28 mouse cellular contexts compared by ENCODE assay signal in the genomic region with DNA sequence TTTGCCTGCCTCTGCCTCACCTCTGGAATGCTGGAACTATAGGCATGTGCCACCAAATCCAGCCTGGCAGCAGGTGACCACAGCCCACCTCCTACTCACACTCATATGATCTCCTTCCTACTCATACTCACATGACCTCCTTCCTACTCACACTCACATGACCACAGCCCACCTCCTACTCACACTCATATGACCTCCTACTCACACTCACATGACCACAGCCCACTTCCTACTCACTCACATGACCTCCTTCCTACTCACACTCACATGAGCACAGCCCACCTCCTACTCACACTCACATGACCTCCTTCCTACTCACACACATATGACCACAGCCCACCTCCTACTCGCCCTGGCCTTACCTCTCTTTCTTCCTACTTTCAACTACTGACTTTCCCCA. TPM values are rescaled to one million over a fixed set of nuclear protein-coding genes. Genes with fewer than 3 reads are reported as not detected.
DNase-seq lines count a peak whose midpoint lies in the region; ATAC-seq and TF ChIP-seq lines count a peak whose summit lies in the region.
"Had no signal": no experiment of that assay in that cellular context is flagged by ENCODE, and none has a peak within 500 bp of the region (broad histone marks: within the 10 kb centered on the region; RNA-seq: fewer than 3 reads in every experiment).

No protein-coding gene starts in this region.

- peak; percentile 72 for DNase-seq in splenic B cell, adult 2 months (ENCODE audit: low read depth, low spot score)
- DNase-seq in adrenal gland, postnatal 25 days, result no peak
- DNase-seq in thymus, postnatal 14 days, result no peak
- DNase-seq: adrenal gland, postnatal 14 days; cerebellum, adult 9-11 months; gastrocnemius, postnatal 25 days; heart, postnatal 4 days; kidney, adult 8-10 months; kidney, postnatal 10 days; liver; lung, postnatal 36 days had no signal

- WGBS in midbrain, embryonic 12.5 days, result 95% methylated on average over 1 of the region's 1 CpGs
- WGBS in midbrain, embryonic 15.5 days, result 96% methylated on average over 1 of the region's 1 CpGs

- TF ChIP-seq CTCF in C2C12 (IDR thresholded peaks at IDR 0.05; ENCODE audit: control insufficient read depth, insufficient read depth, insufficient read length), result no peak

- H3K27ac ChIP-seq in midbrain, embryonic 12.5 days (replicated peaks), result no peak overlapping the region
- H3K27ac ChIP-seq in midbrain, embryonic 15.5 days, result no peak overlapping the region
- H3K27ac ChIP-seq: heart, embryonic 15.5 days; hindbrain, embryonic 15.5 days; intestine, embryonic 15.5 days; limb, embryonic 10.5 days; liver, embryonic 15.5 days; lung, embryonic 15.5 days had no signal

- no peaks in the 10 kb centered on the region for H3K79me2 ChIP-seq in C2C12 (ENCODE audit: control insufficient read depth, insufficient read depth)

- no peak overlapping the region for H3ac ChIP-seq in C2C12 (ENCODE audit: control insufficient read depth, insufficient read length, low read depth)

- no peak for ATAC-seq in midbrain, embryonic 12.5 days (ENCODE audit: low FRiP score, low read depth)
- no peak for ATAC-seq in midbrain, embryonic 15.5 days (replicated peaks)
- ATAC-seq in granulocyte monocyte progenitor cell, adult 5-6 weeks (replicated peaks; ENCODE audit: poor library complexity, severe bottlenecking), result peak; percentile 55
- ATAC-seq: intestine, embryonic 15.5 days; midbrain, embryonic 16.5 days had no signal

- peaks cover 17% of the 10 kb centered on the region; the same call in 1 of the 2 replicates for H3K36me3 ChIP-seq in midbrain, embryonic 12.5 days
- no peaks in the 10 kb centered on the region for H3K36me3 ChIP-seq in midbrain, embryonic 15.5 days (replicated peaks)
- no peaks in the 10 kb centered on the region for H3K36me3 ChIP-seq in C2C12 (ENCODE audit: control insufficient read depth, insufficient read depth)
- H3K36me3 ChIP-seq in splenic B cell, adult 2 months (ENCODE audit: control insufficient read depth, insufficient read depth, low read length, poor library complexity, severe bottlenecking), result peaks cover 4% of the 10 kb centered on the region; the same call in 1 of the 2 replicates
- H3K36me3 ChIP-seq: intestine, embryonic 15.5 days had no signal

- no peak overlapping the region for H3K4me3 ChIP-seq in midbrain, embryonic 12.5 days
- no peak overlapping the region for H3K4me3 ChIP-seq in midbrain, embryonic 15.5 days
- no peak overlapping the region for H3K4me3 ChIP-seq in C2C12 (ENCODE audit: insufficient read depth, poor library complexity, severe bottlenecking)
- H3K4me3 ChIP-seq: heart, embryonic 15.5 days; hindbrain, embryonic 15.5 days; intestine, embryonic 15.5 days; limb, embryonic 10.5 days; liver, embryonic 15.5 days; lung, embryonic 15.5 days had no signal

- H3K27me3 ChIP-seq in midbrain, embryonic 12.5 days, result no peaks in the 10 kb centered on the region
- H3K27me3 ChIP-seq in midbrain, embryonic 15.5 days (replicated peaks), result no peaks in the 10 kb centered on the region
- H3K27me3 ChIP-seq in C2C12 (ENCODE audit: control insufficient read depth, insufficient read depth, insufficient read length), result no peaks in the 10 kb centered on the region
- H3K27me3 ChIP-seq in splenic B cell, adult 2 months (ENCODE audit: control insufficient read depth, insufficient read depth, low read length, poor library complexity, severe bottlenecking), result no peaks in the 10 kb centered on the region
- H3K27me3 ChIP-seq: heart, embryonic 15.5 days; hindbrain, embryonic 15.5 days; intestine, embryonic 15.5 days; liver, embryonic 15.5 days; lung, embryonic 15.5 days had no signal

- H3K4me1 ChIP-seq in midbrain, embryonic 12.5 days, result no peaks in the 10 kb centered on the region
- no peaks in the 10 kb centered on the region for H3K4me1 ChIP-seq in midbrain, embryonic 15.5 days
- H3K4me1 ChIP-seq: heart, embryonic 15.5 days; hindbrain, embryonic 15.5 days; intestine, embryonic 15.5 days; limb, embryonic 10.5 days; lung, embryonic 15.5 days had no signal

- no peaks in the 10 kb centered on the region for H3K79me3 ChIP-seq in C2C12 (ENCODE audit: low read depth)

- H3K9me3 ChIP-seq in midbrain, embryonic 12.5 days, result no peaks in the 10 kb centered on the region
- H3K9me3 ChIP-seq in midbrain, embryonic 15.5 days, result no peaks in the 10 kb centered on the region
- H3K9me3 ChIP-seq: heart, embryonic 15.5 days; hindbrain, embryonic 15.5 days; intestine, embryonic 15.5 days; limb, embryonic 10.5 days; liver, embryonic 15.5 days; lung, embryonic 15.5 days had no signal

- 0 out of 2 replicates have a peak overlapping the region, but pooled peaks have one; percentile 11 for H3K9ac ChIP-seq in midbrain, embryonic 12.5 days (replicated peaks)
- no peak overlapping the region for H3K9ac ChIP-seq in midbrain, embryonic 15.5 days
- H3K9ac ChIP-seq: forebrain, postnatal 0 days; heart, embryonic 15.5 days; hindbrain, embryonic 15.5 days; intestine, embryonic 15.5 days; liver, embryonic 15.5 days; lung, embryonic 15.5 days had no signal

- H3K4me2 ChIP-seq in midbrain, embryonic 12.5 days (replicated peaks), result no peak overlapping the region
- H3K4me2 ChIP-seq in midbrain, embryonic 15.5 days, result no peak overlapping the region
- H3K4me2 ChIP-seq: heart, embryonic 15.5 days; hindbrain, embryonic 15.5 days; intestine, embryonic 15.5 days; liver, embryonic 15.5 days; lung, embryonic 15.5 days had no signal

TF ChIP-seq in C2C12, 6 proteins besides CTCF, POLR2A, EP300 and RAD21:
- TF ChIP-seq USF1 (IDR thresholded peaks at IDR 0.05; ENCODE audit: low read depth) (peak; percentile 1), CEBPB (IDR thresholded peaks at IDR 0.05; ENCODE audit: low read depth) (no peak)

RNA-seq across cellular contexts. Expression of a gene that starts 17.7 kb away (rescaled TPM):
- polyA plus RNA-seq in midbrain, embryonic 12.5 days (2016; fragmentation: Nextera tagmentation; extraction: Ambion mirVana), result 15.3 and 15.8 TPM in 2 replicates
- 3.8 and 4.6 TPM in 2 replicates for polyA plus RNA-seq in midbrain, embryonic 15.5 days (2015; fragmentation: Nextera tagmentation; extraction: Ambion mirVana)
- 9.4 TPM for polyA plus RNA-seq in C2C12 (2012; fragmentation: generic; extraction: Trizol)
- 20.6 and 25.4 TPM in 2 replicates for total RNA-seq in granulocyte monocyte progenitor cell, adult 5-6 weeks (2014; fragmentation: Nextera tagmentation)
- total RNA-seq in granulocyte monocyte progenitor cell, adult 5-6 weeks (2017), result 26.5 and 26.9 TPM in 2 replicates
- 4.3 and 5.4 TPM in 2 replicates for total RNA-seq in adrenal gland, postnatal 25 days (2021)

RNA-seq across cellular contexts. Expression of a gene that starts 17.9 kb away (rescaled TPM):
- 31.5 and 33.7 TPM in 2 replicates for polyA plus RNA-seq in midbrain, embryonic 12.5 days (2016; fragmentation: Nextera tagmentation; extraction: Ambion mirVana)
- 22.9 and 24.5 TPM in 2 replicates for polyA plus RNA-seq in midbrain, embryonic 15.5 days (2015; fragmentation: Nextera tagmentation; extraction: Ambion mirVana)
- polyA plus RNA-seq in C2C12 (2012; fragmentation: generic; extraction: Trizol), result 5.4 TPM
- total RNA-seq in granulocyte monocyte progenitor cell, adult 5-6 weeks (2014; fragmentation: Nextera tagmentation), result 42.4 and 53.1 TPM in 2 replicates
- 41.4 and 48.1 TPM in 2 replicates for total RNA-seq in granulocyte monocyte progenitor cell, adult 5-6 weeks (2017)
- total RNA-seq in adrenal gland, postnatal 25 days (2021), result 29.6 and 38.8 TPM in 2 replicates

RNA-seq across cellular contexts. Expression of a gene that starts 31.1 kb away (rescaled TPM):
- 0.76 and 1.4 TPM in 2 replicates for polyA plus RNA-seq in midbrain, embryonic 12.5 days (2016; fragmentation: Nextera tagmentation; extraction: Ambion mirVana)
- 0.97 and 1.00 TPM in 2 replicates for polyA plus RNA-seq in midbrain, embryonic 15.5 days (2015; fragmentation: Nextera tagmentation; extraction: Ambion mirVana)
- polyA plus RNA-seq in C2C12 (2012; fragmentation: generic; extraction: Trizol), result 0.02 TPM
- not detected in 2 replicates for total RNA-seq in granulocyte monocyte progenitor cell, adult 5-6 weeks (2014; fragmentation: Nextera tagmentation)
- total RNA-seq in granulocyte monocyte progenitor cell, adult 5-6 weeks (2017), result not detected in 2 replicates
- total RNA-seq in adrenal gland, postnatal 25 days (2021), result not detected in 2 replicates
- total RNA-seq: adrenal gland, postnatal 14 days; common myeloid progenitor, adult 5-6 weeks; forebrain, postnatal 0 days; gastrocnemius, postnatal 25 days; heart, postnatal 4 days; layer of hippocampus, adult 18-20 months; layer of hippocampus, postnatal 14 days; left cerebral cortex, adult 8-10 months had no signal
- polyA plus RNA-seq: small intestine, adult 2 months had no signal
